Mouse (Mus musculus) limb, embryonic 11.5 days (tissue): ENCODE measurements at regions not wholly inside any gene's neighbourhood (a gene's known extent, or its start where the extent isn't known, plus 50 kb on each side); places are given as distances from the start of the nearest gene placed in this dataset.

Experiments
- ATAC-seq: fragments of 200-750 bp; cut with Nextera tagmentation; 2 replicates; pipeline ENCODE4 v1.8.0; 2017; ENCODE audit warnings: low read depth; ENCODE audit not compliant: insufficient number of reproducible peaks, low FRiP score, low TSS enrichment
- DNase-seq: peaks from one replicate; pipeline ENCODE4 v3.0.0-alpha.2; 2015; ENCODE audit warnings: low spot score
- H3K27ac ChIP-seq: fragments of 300-500 bp; sonication (generic); replicated peaks from 2 replicates; pipeline ENCODE4 v1.5.1; 2014; ENCODE audit warnings: low read depth, mild to moderate bottlenecking, low read length
- H3K27me3 ChIP-seq: fragments of 300-500 bp; sonication (generic); 2 replicates; pipeline ENCODE4 v1.6.1; 2014; ENCODE audit warnings: mild to moderate bottlenecking, low read length, mixed read lengths; ENCODE audit not compliant: control insufficient read depth, insufficient read depth
- H3K36me3 ChIP-seq: fragments of 300-500 bp; sonication (generic); 2 replicates; pipeline ENCODE4 v1.6.1; 2014; ENCODE audit warnings: mild to moderate bottlenecking, low read length, moderate library complexity, mixed read lengths; ENCODE audit not compliant: control insufficient read depth, insufficient read depth
- H3K4me1 ChIP-seq: fragments of 300-500 bp; sonication (generic); 2 replicates; pipeline ENCODE4 v1.6.1; 2014; ENCODE audit warnings: low read length, mixed read lengths; ENCODE audit not compliant: control insufficient read depth, insufficient read depth
- H3K4me2 ChIP-seq: fragments of 300-500 bp; sonication (generic); 2 replicates; pipeline ENCODE4 v1.6.1; 2014; ENCODE audit warnings: low read depth, mild to moderate bottlenecking, moderate library complexity; ENCODE audit not compliant: severe bottlenecking
- H3K4me3 ChIP-seq: fragments of 300-500 bp; sonication (generic); 2 replicates; pipeline ENCODE4 v1.5.1; 2014; ENCODE audit warnings: low read depth, low read length
- H3K9ac ChIP-seq: fragments of 300-500 bp; sonication (generic); 2 replicates; pipeline ENCODE4 v1.6.1; 2014; ENCODE audit warnings: mild to moderate bottlenecking, low read length
- H3K9me3 ChIP-seq: fragments of 300-500 bp; sonication (generic); 2 replicates; pipeline ENCODE4 v1.6.1; 2016; ENCODE audit warnings: low read length; ENCODE audit not compliant: control insufficient read depth
- WGBS: fragments of 180-500 bp; shearing (Covaris S2); extraction: QIAGEN DNeasy Blood & Tissue Kit; methylation state at CpG from one replicate; pipeline ENCODE4 v1.1.7; 2014; 5-methylcytosine and 5-hydroxymethylcytosine counted together

DNA sequence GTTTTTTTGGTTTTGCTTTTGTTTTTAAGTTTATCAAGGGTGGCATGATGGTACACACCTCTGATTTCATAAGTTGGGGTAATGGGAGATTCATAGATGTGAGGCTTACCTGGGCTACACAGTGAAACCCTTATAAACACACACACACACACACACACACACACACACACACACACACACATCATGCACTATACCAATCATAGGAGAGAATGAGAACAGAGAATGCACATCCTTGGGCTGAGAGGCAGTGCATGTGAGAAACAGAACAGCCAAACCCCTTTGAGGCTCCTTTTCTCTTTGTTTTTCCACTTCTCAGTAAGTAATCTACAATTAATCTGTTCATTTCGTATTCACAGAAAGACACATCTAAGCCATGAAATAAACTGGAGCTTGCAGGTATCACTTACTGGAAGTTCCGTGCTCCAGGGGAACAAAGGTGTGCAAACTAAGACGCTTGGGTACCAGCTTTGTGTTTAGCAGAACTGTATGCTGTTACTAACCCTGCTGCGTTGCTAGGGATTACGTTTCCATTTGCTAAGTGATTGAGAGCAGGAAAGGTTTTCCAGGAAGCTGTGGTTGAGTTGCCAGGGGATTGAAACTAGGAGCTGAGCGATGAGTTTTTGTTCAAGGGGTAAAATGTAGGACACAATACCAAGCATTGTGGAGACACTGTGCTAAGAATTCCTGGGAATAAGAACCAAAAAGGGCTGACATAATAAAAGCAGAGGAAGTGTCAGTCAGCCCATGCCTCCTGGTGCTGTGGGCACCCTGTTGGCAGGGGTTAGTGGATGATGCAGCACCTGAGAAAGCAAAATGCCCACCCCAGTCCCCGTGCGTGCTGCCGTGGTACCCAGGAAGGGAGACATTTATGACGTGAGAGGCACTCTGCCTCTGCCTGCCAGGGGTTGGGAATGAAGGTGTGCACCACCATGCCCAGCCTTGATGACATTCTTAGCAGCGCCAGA, 53.0 kb upstream of the Car8 start:
- Histone ChIP-seq H3K9ac (no peak overlapping the region), H3K4me2 (no peak overlapping the region), H3K4me1 (no peaks in the 10 kb centered on the region), H3K4me3 (no peak overlapping the region), H3K9me3 (no peaks in the 10 kb centered on the region), H3K27ac (no peak overlapping the region), H3K36me3 (no peaks in the 10 kb centered on the region), H3K27me3 (no peaks in the 10 kb centered on the region)
- ATAC-seq (no peak), DNase-seq (no peak)
- WGBS = 73% methylated on average over 11 of the region's 11 CpGs

DNA sequence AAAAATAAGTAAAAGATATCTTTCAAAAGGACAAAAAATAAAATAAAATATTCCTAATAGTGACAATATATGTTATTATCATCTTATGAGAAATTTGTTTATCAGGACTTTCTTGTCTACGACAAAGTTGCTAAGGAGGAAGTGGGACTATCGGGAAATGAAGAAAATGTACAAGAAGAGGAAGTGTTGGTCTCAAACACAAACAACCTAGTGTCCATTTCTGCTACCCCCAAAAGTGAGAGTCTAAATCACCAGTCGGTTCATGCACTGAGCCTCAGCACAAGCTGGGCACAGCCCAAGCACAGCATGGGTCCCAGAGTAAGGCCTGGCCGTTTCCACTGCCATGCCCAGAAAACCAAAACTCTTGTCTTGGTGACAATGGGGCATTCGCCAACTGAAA, 51.1 kb upstream of the Car8 start:
- Histone ChIP-seq H3K4me1 (no peaks in the 10 kb centered on the region), H3K36me3 (no peaks in the 10 kb centered on the region), H3K27ac (no peak overlapping the region), H3K4me2 (no peak overlapping the region), H3K4me3 (no peak overlapping the region), H3K9ac (no peak overlapping the region), H3K9me3 (no peaks in the 10 kb centered on the region), H3K27me3 (no peaks in the 10 kb centered on the region)
- WGBS = 82% methylated on average over 5 of the region's 5 CpGs
- ATAC-seq (no peak), DNase-seq (no peak)
